Mouse (Mus musculus) cerebellum, postnatal 4 days (tissue): Measurements from ENCODE around the gene Zbtb40.

Experiments used
- DNase-seq, 2 experiments: peaks; one replicate each; pipeline ENCODE4 v3.0.0; 2022; ENCODE audit warnings: low spot score in 2 of 2, mixed read lengths in 1 of 2

The Zbtb40 gene

GRCm38 (mm10) chr4:136934746-136935613, 113.6 kb downstream of the Zbtb40 start:
- DNase-seq: no peak

- DNase-seq: no peak
Observed at GRCm38 (mm10) chr4:136930474-136930873, 118.1 kb downstream of the Zbtb40 start.
